Mouse (Mus musculus): ENCODE data around the gene Sema6d. TPM values are rescaled to one million over a fixed set of nuclear protein-coding genes. Genes with fewer than 3 reads are reported as not detected.

Sema6d gene
- polyA plus RNA-seq (2015; fragmentation: Nextera tagmentation; extraction: Ambion mirVana): 11.4 and 12.2 TPM in 2 replicates

GRCm38 (mm10) chr2:124089813-124090230 is at the start of gene Sema6d:
TSS of gene Sema6d (plus strand) at chr2:124089969.
- H3K36me3 ChIP-seq: no peaks in the 10 kb centered on the region
- peaks cover 70% of the 10 kb centered on the region for H3K27me3 ChIP-seq
- H3K4me1 ChIP-seq: peaks cover 14% of the 10 kb centered on the region
- H3K9ac ChIP-seq: peak within 1 kb of the TSS; percentile 66
- H3K27ac ChIP-seq: no peak within 1 kb of the TSS
- H3K4me3 ChIP-seq: peak within 1 kb of the TSS; percentile 50
- WGBS: 2% methylated on average over 29 of the region's 29 CpGs
- peak within 1 kb of the TSS; percentile 95 for H3K4me2 ChIP-seq
- peak; percentile 56; the same call in 1 of the 2 replicates for ATAC-seq (ENCODE audit: insufficient number of reproducible peaks, insufficient read depth, low FRiP score, low TSS enrichment, low read depth)
- no peaks in the 10 kb centered on the region for H3K9me3 ChIP-seq

DNA sequence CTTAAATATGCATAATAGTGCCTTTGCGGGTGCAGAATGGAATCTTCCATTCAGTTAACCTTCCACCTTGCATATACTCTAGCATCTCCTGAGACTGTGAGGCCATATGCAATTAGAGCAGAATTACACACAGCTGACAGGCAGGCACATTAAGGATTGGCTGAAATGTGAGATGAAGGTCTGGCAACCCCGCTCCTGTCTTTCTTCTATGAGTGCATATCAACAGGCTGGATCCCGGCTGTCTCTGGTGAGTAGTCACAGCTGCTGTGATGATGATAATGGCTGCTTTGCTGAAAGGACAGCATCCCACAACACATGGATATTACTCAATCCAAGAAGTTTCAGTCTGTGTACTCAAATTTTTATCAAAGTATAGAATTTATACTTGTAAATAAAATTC is 29.9 kb upstream of the Sema6d start:
- no peaks in the 10 kb centered on the region for H3K36me3 ChIP-seq
- WGBS: 61% methylated on average over 3 of the region's 3 CpGs
- no peaks in the 10 kb centered on the region for H3K9me3 ChIP-seq
- no peak overlapping the region for H3K4me2 ChIP-seq
- no peaks in the 10 kb centered on the region for H3K4me1 ChIP-seq
- H3K27ac ChIP-seq: no peak overlapping the region
- ATAC-seq (ENCODE audit: insufficient number of reproducible peaks, insufficient read depth, low FRiP score, low TSS enrichment, low read depth): no peak
- no peak overlapping the region for H3K9ac ChIP-seq
- no peaks in the 10 kb centered on the region for H3K27me3 ChIP-seq
- no peak overlapping the region for H3K4me3 ChIP-seq

GRCm38 (mm10) chr2:124068380-124068779 is 21.4 kb upstream of the Sema6d start:
- ATAC-seq (ENCODE audit: insufficient number of reproducible peaks, insufficient read depth, low FRiP score, low TSS enrichment, low read depth): no peak
- whole genome bisulfite sequencing: 88% methylated on average over 4 of the region's 4 CpGs
- no peaks in the 10 kb centered on the region for H3K4me1 ChIP-seq

GRCm38 (mm10) chr2:124070664-124071063 is 19.1 kb upstream of the Sema6d start:
- Histone ChIP-seq H3K4me1 (no peaks in the 10 kb centered on the region), H3K27me3 (no peaks in the 10 kb centered on the region), H3K27ac (no peak overlapping the region), H3K9me3 (no peaks in the 10 kb centered on the region), H3K9ac (no peak overlapping the region), H3K36me3 (no peaks in the 10 kb centered on the region), H3K4me2 (no peak overlapping the region), H3K4me3 (no peak overlapping the region)
- 50% methylated on average over 2 of the region's 2 CpGs for WGBS
- no peak for ATAC-seq (ENCODE audit: insufficient number of reproducible peaks, insufficient read depth, low FRiP score, low TSS enrichment, low read depth)

More at GRCm38 (mm10) chr2:124068380-124068779, 21.4 kb upstream of the Sema6d start:
- Histone ChIP-seq H3K4me2 (no peak overlapping the region), H3K9ac (no peak overlapping the region), H3K36me3 (no peaks in the 10 kb centered on the region), H3K27me3 (no peaks in the 10 kb centered on the region), H3K4me3 (no peak overlapping the region), H3K9me3 (no peaks in the 10 kb centered on the region), H3K27ac (no peak overlapping the region)

- Histone ChIP-seq H3K27me3 (no peaks in the 10 kb centered on the region), H3K4me2 (no peak overlapping the region), H3K4me1 (no peaks in the 10 kb centered on the region), H3K9ac (no peak overlapping the region), H3K27ac (no peak overlapping the region), H3K9me3 (no peaks in the 10 kb centered on the region), H3K4me3 (no peak overlapping the region), H3K36me3 (no peaks in the 10 kb centered on the region)
- no peak for ATAC-seq (ENCODE audit: insufficient number of reproducible peaks, insufficient read depth, low FRiP score, low TSS enrichment, low read depth)
- 0% methylated on average over 2 of the region's 2 CpGs for WGBS
Measured at GRCm38 (mm10) chr2:124071380-124071779, 18.4 kb upstream of the Sema6d start.

- Histone ChIP-seq H3K27me3 (peaks cover 70% of the 10 kb centered on the region), H3K4me1 (peaks cover 14% of the 10 kb centered on the region), H3K4me2 (peak overlapping the region; percentile 95), H3K9me3 (no peaks in the 10 kb centered on the region), H3K27ac (no peak overlapping the region), H3K36me3 (no peaks in the 10 kb centered on the region), H3K9ac (peak overlapping the region; percentile 66), H3K4me3 (peak overlapping the region; percentile 50)
- ATAC-seq (ENCODE audit: insufficient number of reproducible peaks, insufficient read depth, low FRiP score, low TSS enrichment, low read depth): peak; percentile 56; the same call in 1 of the 2 replicates
- 1% methylated on average over 49 of the region's 49 CpGs for WGBS
Measured at GRCm38 (mm10) chr2:124090231-124091141, 717 bp downstream of the Sema6d start.

DNA sequence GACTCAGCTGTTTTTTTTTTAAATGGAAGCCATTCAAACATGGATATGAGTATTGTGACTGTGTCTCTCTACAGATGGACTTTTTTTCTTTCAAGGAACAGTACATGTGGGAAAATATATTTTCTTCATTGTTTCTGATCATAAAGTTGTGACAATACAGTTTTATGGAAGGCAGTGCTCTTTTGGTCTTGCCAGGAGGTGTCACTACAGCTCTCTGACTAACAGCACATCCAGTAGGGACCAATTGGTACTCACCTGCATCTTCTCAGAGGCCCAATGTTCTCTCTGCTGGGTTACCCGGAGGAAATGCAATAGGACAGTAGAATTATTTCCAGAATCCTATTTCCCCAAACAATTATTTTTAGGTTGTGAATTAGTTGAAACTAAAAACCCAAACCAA is 9.9 kb downstream of the Sema6d start:
- Histone ChIP-seq H3K4me1 (peaks cover 6% of the 10 kb centered on the region; the same call in 1 of the 2 replicates), H3K9me3 (no peaks in the 10 kb centered on the region), H3K36me3 (no peaks in the 10 kb centered on the region), H3K4me2 (no peak overlapping the region), H3K4me3 (no peak overlapping the region), H3K27ac (no peak overlapping the region), H3K9ac (no peak overlapping the region), H3K27me3 (0 out of 2 replicates have a peak, but pooled peaks cover under 1% of the 10 kb centered on the region)
- no peak for ATAC-seq (ENCODE audit: insufficient number of reproducible peaks, insufficient read depth, low FRiP score, low TSS enrichment, low read depth)
- whole genome bisulfite sequencing: 53% methylated on average over 1 of the region's 1 CpGs

GRCm38 (mm10) chr2:124100486-124101200 is 10.9 kb downstream of the Sema6d start:
- 24% methylated on average over 9 of the region's 9 CpGs for WGBS
- H3K4me2 ChIP-seq: no peak overlapping the region
- ATAC-seq (ENCODE audit: insufficient number of reproducible peaks, insufficient read depth, low FRiP score, low TSS enrichment, low read depth): no peak

DNA sequence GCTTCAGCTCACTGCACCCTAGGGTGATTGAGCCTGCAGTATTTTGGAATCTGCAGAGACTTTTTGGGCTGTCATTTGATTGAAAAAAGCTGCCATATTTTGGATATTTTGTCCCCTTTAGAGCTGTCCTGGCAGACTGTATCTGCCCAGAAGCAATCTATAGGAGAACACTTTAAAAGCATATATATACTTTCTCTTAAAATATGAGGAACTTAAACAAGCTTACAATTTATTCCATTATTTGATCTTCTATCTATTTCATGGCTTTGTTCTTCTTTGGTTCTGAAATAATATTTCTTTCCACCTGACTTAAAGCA is 11.4 kb downstream of the Sema6d start:
- Histone ChIP-seq H3K9me3 (no peaks in the 10 kb centered on the region), H3K36me3 (no peaks in the 10 kb centered on the region), H3K4me1 (peaks cover 6% of the 10 kb centered on the region; the same call in 1 of the 2 replicates), H3K27ac (no peak overlapping the region), H3K27me3 (no peaks in the 10 kb centered on the region), H3K4me3 (no peak overlapping the region), H3K4me2 (no peak overlapping the region), H3K9ac (no peak overlapping the region)
- no peak for ATAC-seq (ENCODE audit: insufficient number of reproducible peaks, insufficient read depth, low FRiP score, low TSS enrichment, low read depth)

More at GRCm38 (mm10) chr2:124100486-124101200, 10.9 kb downstream of the Sema6d start:
- no peaks in the 10 kb centered on the region for H3K27me3 ChIP-seq
- no peaks in the 10 kb centered on the region for H3K9me3 ChIP-seq
- no peak overlapping the region for H3K9ac ChIP-seq
- peaks cover 6% of the 10 kb centered on the region; the same call in 1 of the 2 replicates for H3K4me1 ChIP-seq
- H3K27ac ChIP-seq: no peak overlapping the region
- no peaks in the 10 kb centered on the region for H3K36me3 ChIP-seq
- H3K4me3 ChIP-seq: no peak overlapping the region

GRCm38 (mm10) chr2:124101580-124101979 is 11.8 kb downstream of the Sema6d start:
- H3K27ac ChIP-seq: no peak overlapping the region
- no peak overlapping the region for H3K9ac ChIP-seq
- no peak for ATAC-seq (ENCODE audit: insufficient number of reproducible peaks, insufficient read depth, low FRiP score, low TSS enrichment, low read depth)
- no peak overlapping the region for H3K4me3 ChIP-seq
- no peaks in the 10 kb centered on the region for H3K27me3 ChIP-seq
- WGBS: 23% methylated on average over 5 of the region's 5 CpGs
- no peak overlapping the region for H3K4me2 ChIP-seq
- peaks cover 6% of the 10 kb centered on the region; the same call in 1 of the 2 replicates for H3K4me1 ChIP-seq
- H3K36me3 ChIP-seq: no peaks in the 10 kb centered on the region
- no peaks in the 10 kb centered on the region for H3K9me3 ChIP-seq

- H3K4me1 ChIP-seq: peaks cover 6% of the 10 kb centered on the region; the same call in 1 of the 2 replicates
- no peak overlapping the region for H3K27ac ChIP-seq
- H3K9ac ChIP-seq: no peak overlapping the region
- H3K9me3 ChIP-seq: no peaks in the 10 kb centered on the region
- H3K27me3 ChIP-seq: no peaks in the 10 kb centered on the region
- H3K4me2 ChIP-seq: no peak overlapping the region
- no peak overlapping the region for H3K4me3 ChIP-seq
- ATAC-seq (ENCODE audit: insufficient number of reproducible peaks, insufficient read depth, low FRiP score, low TSS enrichment, low read depth): no peak
- no peaks in the 10 kb centered on the region for H3K36me3 ChIP-seq
Measured at GRCm38 (mm10) chr2:124103277-124103676, 13.5 kb downstream of the Sema6d start.
